Mouse (Mus musculus) forebrain, embryonic 11.5 days (tissue): ENCODE measurements around the gene Dnaic2. TPM values are rescaled to one million over a fixed set of nuclear protein-coding genes. Genes with fewer than 3 reads are reported as not detected.
A peak's percentile ranks its signal among the peaks of the same experiment; 100 is the strongest.

Source experiments
- ATAC-seq: fragments of 200-750 bp; cut with Nextera tagmentation; replicated peaks from 2 replicates; pipeline ENCODE4 v1.8.0; 2017; ENCODE audit warnings: moderate TSS enrichment; ENCODE audit not compliant: low FRiP score
- DNase-seq: peaks from one replicate; pipeline ENCODE4 v3.0.0-alpha.2; 2017; ENCODE audit warnings: low spot score
- H3K27ac ChIP-seq: fragments of 300-500 bp; sonication (generic); 2 replicates; pipeline ENCODE4 v1.5.1; 2014; ENCODE audit warnings: low read depth, low read length
- H3K27me3 ChIP-seq: fragments of 300-500 bp; sonication (generic); 2 replicates; pipeline ENCODE4 v1.6.1; 2014; ENCODE audit warnings: mild to moderate bottlenecking, low read length, mixed read lengths; ENCODE audit not compliant: control insufficient read depth, insufficient read depth
- H3K36me3 ChIP-seq: fragments of 300-500 bp; sonication (generic); 2 replicates; pipeline ENCODE4 v1.6.1; 2014; ENCODE audit warnings: mild to moderate bottlenecking, low read length, moderate library complexity, mixed read lengths; ENCODE audit not compliant: control insufficient read depth, insufficient read depth
- H3K4me1 ChIP-seq: fragments of 300-500 bp; sonication (generic); replicated peaks from 2 replicates; pipeline ENCODE4 v1.6.1; 2014; ENCODE audit warnings: low read length, mixed read lengths; ENCODE audit not compliant: control insufficient read depth, insufficient read depth
- H3K4me2 ChIP-seq: fragments of 300-500 bp; sonication (generic); 2 replicates; pipeline ENCODE4 v1.6.1; 2014; ENCODE audit warnings: low read depth, mild to moderate bottlenecking, low read length, moderate library complexity, mixed read lengths; ENCODE audit not compliant: severe bottlenecking
- H3K4me3 ChIP-seq: fragments of 300-500 bp; sonication (generic); 2 replicates; pipeline ENCODE4 v1.5.1; 2014; ENCODE audit warnings: low read depth, low read length
- H3K9ac ChIP-seq: fragments of 300-500 bp; sonication (generic); 2 replicates; pipeline ENCODE4 v1.6.1; 2014; ENCODE audit warnings: low read length
- H3K9me3 ChIP-seq: fragments of 300-500 bp; sonication (generic); 2 replicates; pipeline ENCODE4 v1.6.1; 2016; ENCODE audit warnings: low read length, mixed read lengths; ENCODE audit not compliant: control insufficient read depth
- WGBS: fragments of 180-500 bp; shearing (Covaris S2); extraction: QIAGEN DNeasy Blood & Tissue Kit; methylation state at CpG from one replicate; pipeline ENCODE4 v1.1.7; 2014; 5-methylcytosine and 5-hydroxymethylcytosine counted together
- polyA plus RNA-seq: library from polyadenylated mRNA; unstranded; fragments of >200 nt; fragmentation: Nextera tagmentation; extraction: Ambion mirVana; gene quantifications from 2 replicates; pipeline ENCODE4 v1.2.1, GENCODE M21; 2014

The Dnaic2 gene
- polyA plus RNA-seq, 1 experiment from 2014 or later = 1.1 TPM

DNA sequence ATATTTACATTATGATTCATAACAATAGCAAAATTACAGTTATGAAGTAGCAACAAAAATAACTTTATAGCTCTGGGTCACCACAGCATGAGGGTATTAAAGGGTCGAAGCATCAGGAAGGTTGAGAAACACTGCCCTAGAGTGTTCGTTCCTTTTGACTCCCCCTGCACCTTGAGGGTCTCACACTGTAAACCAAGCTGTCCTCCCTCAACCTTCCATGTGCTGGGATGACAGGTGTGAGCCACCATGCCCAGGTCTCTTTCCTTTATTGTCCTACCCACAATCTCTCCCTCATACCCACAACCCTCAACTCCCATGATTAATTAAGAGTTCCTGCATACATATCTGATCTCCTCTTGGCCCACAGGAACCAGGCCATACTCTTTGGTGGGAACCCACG is 15.8 kb upstream of the Dnaic2 start:
- no peak overlapping the region for H3K4me2 ChIP-seq
- H3K9ac ChIP-seq = no peak overlapping the region
- H3K9me3 ChIP-seq = no peaks in the 10 kb centered on the region
- no peaks in the 10 kb centered on the region for H3K27me3 ChIP-seq
- no peaks in the 10 kb centered on the region for H3K4me1 ChIP-seq
- no peak overlapping the region for H3K4me3 ChIP-seq
- no peak overlapping the region for H3K27ac ChIP-seq
- 92% methylated on average over 3 of the region's 3 CpGs for WGBS
- ATAC-seq = no peak
- no peak for DNase-seq
- no peaks in the 10 kb centered on the region; the same call in 1 of the 2 replicates for H3K36me3 ChIP-seq

DNA sequence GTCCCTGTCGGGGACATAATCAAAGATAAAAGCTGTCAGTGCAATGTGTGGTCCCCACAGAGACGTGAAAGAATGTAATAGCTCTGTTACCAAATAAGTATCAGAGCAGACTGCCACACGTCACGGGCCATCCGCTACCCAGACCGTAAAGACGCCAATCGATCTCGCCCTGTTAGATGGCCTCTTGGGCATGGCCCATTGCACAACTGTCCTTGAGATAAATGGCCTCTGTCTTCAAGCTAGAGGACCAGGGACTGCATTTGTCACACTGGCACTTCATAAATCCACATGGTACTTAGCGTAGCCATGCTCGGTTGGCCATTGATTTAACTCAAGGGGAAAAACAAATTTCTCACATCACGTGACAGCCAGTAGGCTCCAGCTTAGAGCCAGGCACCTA is 15.3 kb upstream of the Dnaic2 start:
- ATAC-seq (no peak), DNase-seq (no peak)
- H3K4me3 ChIP-seq = no peak overlapping the region
- no peaks in the 10 kb centered on the region for H3K9me3 ChIP-seq
- no peak overlapping the region for H3K27ac ChIP-seq
- 92% methylated on average over 12 of the region's 12 CpGs for WGBS
- H3K9ac ChIP-seq = no peak overlapping the region
- H3K4me1 ChIP-seq = no peaks in the 10 kb centered on the region
- H3K36me3 ChIP-seq = no peaks in the 10 kb centered on the region; the same call in 1 of the 2 replicates
- no peak overlapping the region for H3K4me2 ChIP-seq
- H3K27me3 ChIP-seq = no peaks in the 10 kb centered on the region

DNA sequence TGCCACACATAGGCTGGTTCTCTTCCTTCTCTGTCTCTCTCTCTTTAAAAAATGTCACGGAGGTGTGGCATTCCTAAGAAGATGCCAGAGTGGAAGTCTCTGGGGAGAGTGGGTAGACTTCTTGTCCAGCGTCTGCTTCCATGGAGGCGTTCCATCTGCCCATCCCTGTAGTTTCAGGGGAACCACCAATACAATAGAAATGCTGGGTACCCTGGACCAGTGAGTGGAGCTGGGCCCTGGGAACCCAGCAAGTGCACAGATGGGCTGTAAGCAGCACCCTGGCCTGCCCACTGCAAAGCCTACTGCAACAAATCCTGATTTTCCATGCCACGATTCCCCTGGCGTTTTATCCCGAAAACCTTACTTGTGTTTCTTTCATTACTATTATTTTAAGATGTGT is 12.7 kb upstream of the Dnaic2 start:
- Histone ChIP-seq H3K27ac (no peak overlapping the region), H3K4me1 (no peaks in the 10 kb centered on the region), H3K36me3 (no peaks in the 10 kb centered on the region; the same call in 1 of the 2 replicates), H3K9me3 (no peaks in the 10 kb centered on the region), H3K4me2 (no peak overlapping the region), H3K27me3 (no peaks in the 10 kb centered on the region), H3K4me3 (no peak overlapping the region), H3K9ac (no peak overlapping the region)
- no peak for ATAC-seq
- 90% methylated on average over 6 of the region's 6 CpGs for WGBS
- no peak for DNase-seq

DNA sequence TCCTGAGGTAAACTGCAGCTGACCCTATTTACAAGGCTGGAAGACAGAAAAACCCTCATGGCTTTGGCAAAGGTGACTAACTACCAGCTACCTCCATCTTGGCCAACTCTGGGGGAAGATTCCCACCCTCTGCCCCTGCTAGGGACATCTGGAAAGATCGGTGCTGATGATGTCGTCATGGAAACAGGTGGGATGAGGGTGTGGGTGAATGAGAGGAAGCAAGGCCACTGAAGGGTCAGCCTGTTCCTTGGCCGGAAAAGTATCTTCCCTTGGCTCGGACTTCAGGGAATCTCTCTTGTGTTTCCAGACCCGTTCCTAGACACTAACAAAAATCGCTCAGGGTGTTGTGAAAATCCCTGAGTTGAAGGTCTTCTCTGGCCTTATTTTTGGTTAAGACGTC is 11.7 kb upstream of the Dnaic2 start:
- H3K4me1 ChIP-seq = no peaks in the 10 kb centered on the region
- 79% methylated on average over 7 of the region's 7 CpGs for WGBS

DNA sequence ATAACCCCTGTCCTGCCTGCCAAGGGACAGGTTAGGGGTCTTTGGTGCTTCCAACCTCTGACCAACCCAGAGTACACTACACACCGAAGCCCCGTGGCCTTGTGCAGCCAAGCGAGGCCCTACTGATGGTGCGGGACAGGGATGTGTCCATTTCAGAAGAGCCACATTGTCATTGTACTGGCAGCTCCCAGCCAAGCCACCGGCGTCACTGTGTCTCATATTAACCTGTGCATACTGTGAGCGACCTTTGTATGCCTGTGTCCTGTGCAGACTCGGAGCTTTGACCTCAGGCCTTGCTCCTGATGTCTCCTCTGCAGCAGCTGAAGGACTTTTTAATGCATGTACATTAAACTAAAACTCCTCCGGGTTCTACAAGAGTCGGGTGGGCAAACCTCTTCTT is 6.7 kb upstream of the Dnaic2 start:
- no peak for DNase-seq
- Histone ChIP-seq H3K4me3 (no peak overlapping the region), H3K27me3 (no peaks in the 10 kb centered on the region), H3K9me3 (no peaks in the 10 kb centered on the region), H3K36me3 (no peaks in the 10 kb centered on the region), H3K4me2 (no peak overlapping the region), H3K27ac (no peak overlapping the region), H3K9ac (no peak overlapping the region), H3K4me1 (no peaks in the 10 kb centered on the region)
- ATAC-seq = no peak
- WGBS = 93% methylated on average over 10 of the region's 10 CpGs

More for the DNA sequence above, 11.7 kb upstream of the Dnaic2 start:
- Histone ChIP-seq H3K27ac (no peak overlapping the region), H3K9ac (no peak overlapping the region), H3K4me2 (no peak overlapping the region), H3K36me3 (no peaks in the 10 kb centered on the region; the same call in 1 of the 2 replicates), H3K9me3 (no peaks in the 10 kb centered on the region), H3K4me3 (no peak overlapping the region), H3K27me3 (no peaks in the 10 kb centered on the region)
- no peak for ATAC-seq
- DNase-seq = no peak

DNA sequence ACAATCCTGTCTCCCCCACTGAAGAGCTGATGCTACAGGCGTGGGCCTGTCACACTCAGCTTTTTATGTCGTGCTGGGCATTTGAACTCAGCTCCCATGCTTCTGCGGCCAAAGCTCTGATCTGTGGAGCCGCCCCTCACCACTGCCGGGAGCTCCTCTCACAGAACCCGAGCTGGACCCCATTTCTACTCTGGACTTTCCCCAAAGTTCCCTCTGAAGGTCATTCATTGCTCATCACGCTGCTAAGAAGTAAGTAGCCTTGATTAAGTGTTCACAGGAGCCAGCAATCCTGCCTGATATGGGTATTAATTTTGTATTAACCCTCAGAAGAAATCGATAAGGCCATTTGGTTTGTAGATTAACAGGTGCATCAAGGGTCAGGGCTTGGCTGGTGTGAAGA is 4.8 kb upstream of the Dnaic2 start:
- no peaks in the 10 kb centered on the region for H3K9me3 ChIP-seq
- WGBS = 85% methylated on average over 8 of the region's 8 CpGs
- DNase-seq (no peak), ATAC-seq (no peak)
- H3K36me3 ChIP-seq = no peaks in the 10 kb centered on the region
- H3K9ac ChIP-seq = no peak overlapping the region
- no peak overlapping the region for H3K4me2 ChIP-seq
- H3K27ac ChIP-seq = no peak overlapping the region
- no peaks in the 10 kb centered on the region for H3K4me1 ChIP-seq
- no peaks in the 10 kb centered on the region for H3K27me3 ChIP-seq
- H3K4me3 ChIP-seq = no peak overlapping the region

DNA sequence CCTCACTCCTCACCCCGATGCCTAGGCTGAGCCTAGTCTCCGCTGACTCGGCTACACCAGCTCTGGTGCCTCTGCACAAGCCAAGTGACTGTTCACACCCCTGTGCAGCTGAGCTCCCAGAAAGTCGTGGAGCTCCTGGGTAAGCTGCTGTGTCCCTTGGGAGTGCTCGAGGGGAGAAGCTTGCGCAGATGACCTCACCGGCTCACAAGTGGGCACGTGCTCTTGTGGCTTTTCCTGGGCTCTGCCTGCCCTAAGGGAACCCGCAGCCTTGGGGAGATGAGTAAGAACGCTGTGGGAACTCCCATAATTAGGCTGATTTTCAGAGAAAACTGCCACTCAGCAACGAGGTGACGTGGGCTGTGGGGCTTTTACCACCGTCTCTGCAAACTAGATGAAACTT is 4.2 kb upstream of the Dnaic2 start:
- WGBS = 78% methylated on average over 13 of the region's 13 CpGs
- Histone ChIP-seq H3K27ac (no peak overlapping the region), H3K4me1 (no peaks in the 10 kb centered on the region), H3K9ac (no peak overlapping the region), H3K9me3 (no peaks in the 10 kb centered on the region), H3K36me3 (no peaks in the 10 kb centered on the region), H3K27me3 (no peaks in the 10 kb centered on the region), H3K4me2 (no peak overlapping the region), H3K4me3 (no peak overlapping the region)
- no peak for ATAC-seq
- DNase-seq = no peak

DNA sequence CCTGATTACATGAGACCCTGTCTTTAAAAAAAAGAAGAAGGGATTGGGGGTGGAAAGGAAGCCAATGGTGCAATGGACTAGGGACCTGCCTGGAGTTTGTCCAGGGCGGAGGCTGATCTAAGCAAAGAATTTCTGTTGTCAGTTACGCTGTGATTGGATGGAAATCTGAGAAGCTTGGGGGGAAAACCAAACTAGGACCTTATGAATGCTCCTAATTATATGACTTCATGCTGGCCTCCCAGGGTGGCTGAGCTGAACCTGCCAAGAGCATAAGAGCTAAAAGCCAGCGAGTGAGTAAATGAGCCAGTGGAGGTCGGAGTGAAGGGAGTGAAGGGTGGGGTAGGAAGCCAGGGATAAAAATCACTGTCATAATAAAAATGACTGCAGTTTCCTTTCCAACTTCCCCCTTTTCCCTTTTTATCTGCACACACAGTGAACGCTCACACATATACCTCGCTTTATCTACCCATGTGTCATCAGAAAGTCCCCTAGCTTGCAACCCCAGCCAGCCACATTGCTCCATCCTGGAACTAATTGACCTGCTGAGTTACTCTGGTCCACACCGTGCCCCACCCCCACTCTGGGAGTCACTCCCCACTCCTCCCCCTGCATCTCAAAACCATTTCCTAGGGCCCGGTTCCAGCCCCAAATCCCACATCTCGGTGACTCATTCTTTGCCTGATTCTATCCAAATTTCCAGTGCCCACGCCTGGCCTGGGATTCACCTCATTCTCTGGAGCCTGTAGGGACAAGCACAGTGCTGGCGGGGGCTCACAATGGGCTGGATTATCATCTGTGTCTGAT is 2.2 kb upstream of the Dnaic2 start:
- Histone ChIP-seq H3K4me3 (no peak overlapping the region), H3K36me3 (no peaks in the 10 kb centered on the region), H3K27ac (no peak overlapping the region), H3K4me1 (no peaks in the 10 kb centered on the region), H3K9ac (no peak overlapping the region), H3K9me3 (no peaks in the 10 kb centered on the region), H3K4me2 (no peak overlapping the region), H3K27me3 (no peaks in the 10 kb centered on the region)
- DNase-seq (no peak), ATAC-seq (no peak)
- WGBS = 74% methylated on average over 11 of the region's 11 CpGs

DNA sequence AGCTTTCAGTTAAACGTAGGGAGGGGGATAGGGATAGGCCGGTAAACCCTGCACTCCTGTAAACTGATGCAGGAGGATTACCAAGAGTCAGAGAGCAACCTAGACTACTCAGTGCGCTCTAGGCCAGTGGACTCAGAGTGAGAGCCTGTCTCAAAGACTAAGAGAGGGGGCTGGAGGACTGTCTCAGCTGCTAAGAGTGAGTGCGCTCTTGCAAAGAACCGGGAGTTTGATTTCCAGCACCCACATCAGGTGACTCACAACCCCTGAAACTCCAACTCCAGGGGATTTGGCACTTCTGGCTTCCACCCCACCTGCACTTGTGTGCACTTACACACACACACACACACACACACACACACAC is 598 bp downstream of the Dnaic2 start:
- H3K27ac ChIP-seq = no peak overlapping the region
- peak overlapping the region; percentile 50 for H3K4me2 ChIP-seq
- no peak overlapping the region for H3K4me3 ChIP-seq
- no peaks in the 10 kb centered on the region for H3K9me3 ChIP-seq
- no peak for DNase-seq
- H3K27me3 ChIP-seq = no peaks in the 10 kb centered on the region
- H3K9ac ChIP-seq = no peak overlapping the region
- WGBS = 28% methylated on average over 5 of the region's 5 CpGs
- no peaks in the 10 kb centered on the region for H3K4me1 ChIP-seq
- ATAC-seq = no peak; the same call in 1 of the 2 replicates
- H3K36me3 ChIP-seq = no peaks in the 10 kb centered on the region
